Mouse (Mus musculus) C2C12 (cell line): ENCODE results near the gene Dnah8. TPM values are rescaled to one million over a fixed set of nuclear protein-coding genes. Genes with fewer than 3 reads are reported as not detected.

ENCODE experiments used
- H3K27me3 ChIP-seq: one replicate; pipeline ENCODE4 v1.6.1; 2011; ENCODE audit not compliant: control insufficient read depth, insufficient read depth, insufficient read length
- H3K36me3 ChIP-seq: one replicate; pipeline ENCODE4 v1.6.1; 2011; ENCODE audit not compliant: control insufficient read depth, insufficient read depth
- H3K4me3 ChIP-seq: one replicate; pipeline ENCODE4 v1.5.1; 2011; ENCODE audit warnings: mild to moderate bottlenecking, control low read depth; ENCODE audit not compliant: poor library complexity, insufficient read depth, severe bottlenecking
- H3K79me2 ChIP-seq: one replicate; pipeline ENCODE4 v1.6.1; 2011; ENCODE audit not compliant: control insufficient read depth, insufficient read depth
- H3K79me3 ChIP-seq: one replicate; pipeline ENCODE4 v1.6.1; 2011; ENCODE audit warnings: low read depth, control low read depth
- H3ac ChIP-seq: one replicate; pipeline ENCODE3; 2011; ENCODE audit warnings: low read depth; ENCODE audit not compliant: control insufficient read depth, insufficient read length
- CEBPB ChIP-seq: IDR thresholded peaks from one replicate; pipeline ENCODE4 v1.6.1; 2011; ENCODE audit warnings: low read depth, mild to moderate bottlenecking, control low read depth, moderate library complexity
- CTCF ChIP-seq: IDR thresholded peaks from one replicate; pipeline ENCODE4 v1.5.1; 2011; ENCODE audit not compliant: control insufficient read depth, insufficient read depth, insufficient read length
- FOSL1 ChIP-seq: IDR thresholded peaks from one replicate; pipeline ENCODE4 v1.8.0; 2011; ENCODE audit warnings: mild to moderate bottlenecking, low read length; ENCODE audit not compliant: poor library complexity, insufficient read depth, severe bottlenecking
- MAX ChIP-seq: IDR thresholded peaks from one replicate; pipeline ENCODE4 v1.6.1; 2011; ENCODE audit warnings: mild to moderate bottlenecking, control low read depth
- MYOD1 ChIP-seq: IDR thresholded peaks from one replicate; pipeline ENCODE4 v1.6.1; 2011; ENCODE audit warnings: low read depth; ENCODE audit not compliant: control insufficient read depth, insufficient read length
- MYOG ChIP-seq: IDR thresholded peaks from one replicate; pipeline ENCODE4 v1.6.1; 2011; ENCODE audit not compliant: control insufficient read depth, insufficient read length; ENCODE audit errors: extremely low read depth
- USF1 ChIP-seq: IDR thresholded peaks from one replicate; pipeline ENCODE4 v1.6.1; 2011; ENCODE audit warnings: low read depth, mild to moderate bottlenecking, control low read depth, moderate library complexity
- polyA plus RNA-seq: library from polyadenylated mRNA; unstranded; fragments of >200 nt; fragmentation: generic; extraction: Trizol; gene quantifications from one replicate; pipeline ENCODE4 v1.2.1, GENCODE M21; 2012; ENCODE audit warnings: missing spikeins

The Dnah8 gene
- polyA plus RNA-seq, 1 experiment: 0.32 TPM

GRCm38 (mm10) chr17:30852345-30852744, 228.2 kb downstream of the Dnah8 start:
- TF ChIP-seq MYOD1 (no peak), FOSL1 (no peak), USF1 (no peak), MYOG (no peak), CTCF (no peak), MAX (no peak), CEBPB (no peak)
- Histone ChIP-seq H3K36me3 (no peaks in the 10 kb centered on the region), H3K4me3 (no peak overlapping the region), H3ac (no peak overlapping the region), H3K79me2 (no peaks in the 10 kb centered on the region), H3K79me3 (no peaks in the 10 kb centered on the region), H3K27me3 (no peaks in the 10 kb centered on the region)

GRCm38 (mm10) chr17:30857347-30857746, 233.2 kb downstream of the Dnah8 start:
- Histone ChIP-seq H3K36me3 (no peaks in the 10 kb centered on the region), H3K79me2 (no peaks in the 10 kb centered on the region), H3K27me3 (no peaks in the 10 kb centered on the region), H3ac (no peak overlapping the region), H3K4me3 (no peak overlapping the region), H3K79me3 (no peaks in the 10 kb centered on the region)
- no peak for TF ChIP-seq CTCF
- no peak for TF ChIP-seq FOSL1
- TF ChIP-seq USF1: no peak
- TF ChIP-seq MYOG: no peak
- TF ChIP-seq CEBPB: no peak

DNA sequence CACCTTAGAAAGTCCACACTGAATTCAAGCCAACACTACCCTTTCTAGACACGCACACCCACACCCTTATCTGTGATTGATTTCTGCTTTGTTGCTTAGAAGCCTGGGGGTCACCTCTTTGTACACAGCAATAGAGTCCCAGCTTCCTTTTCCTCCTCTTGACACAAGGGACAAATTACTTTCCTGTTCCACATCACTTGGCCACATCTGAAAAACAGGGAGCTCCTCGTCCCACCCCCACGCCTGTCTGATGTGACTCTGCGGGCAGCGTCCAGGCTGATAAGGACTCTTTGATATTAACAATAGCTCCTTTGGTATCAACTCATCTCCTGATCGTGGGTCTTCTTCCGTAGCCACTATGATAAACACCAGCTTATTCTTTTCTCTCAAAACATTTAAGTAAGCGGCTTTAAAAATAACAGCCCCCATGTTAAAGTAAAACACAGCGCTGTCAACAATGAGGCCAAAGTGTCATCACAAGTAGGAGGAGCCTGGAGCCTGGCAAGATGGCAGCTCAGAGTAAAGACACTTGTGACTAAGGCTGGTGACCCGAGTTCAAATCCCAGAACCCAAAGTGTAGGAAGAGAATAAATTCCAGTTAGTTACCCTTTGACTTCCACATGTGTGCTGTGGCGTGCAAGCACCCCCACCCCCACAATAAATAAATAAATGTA, 234.6 kb downstream of the Dnah8 start:
- H3ac ChIP-seq: no peak overlapping the region
- no peak overlapping the region for H3K4me3 ChIP-seq
- TF ChIP-seq MYOG (no peak), MAX (no peak), MYOD1 (no peak), USF1 (no peak), CTCF (no peak), CEBPB (no peak), FOSL1 (no peak)
- H3K27me3 ChIP-seq: no peaks in the 10 kb centered on the region
- no peaks in the 10 kb centered on the region for H3K79me3 ChIP-seq
- no peaks in the 10 kb centered on the region for H3K79me2 ChIP-seq
- no peaks in the 10 kb centered on the region for H3K36me3 ChIP-seq

GRCm38 (mm10) chr17:30859989-30860585, 235.9 kb downstream of the Dnah8 start:
- no peak overlapping the region for H3K4me3 ChIP-seq
- H3K27me3 ChIP-seq: no peaks in the 10 kb centered on the region
- no peaks in the 10 kb centered on the region for H3K79me3 ChIP-seq
- no peaks in the 10 kb centered on the region for H3K79me2 ChIP-seq
- H3ac ChIP-seq: no peak overlapping the region
- TF ChIP-seq MYOD1 (no peak), USF1 (no peak), MAX (no peak), CTCF (no peak), CEBPB (no peak), FOSL1 (no peak), MYOG (no peak)
- no peaks in the 10 kb centered on the region for H3K36me3 ChIP-seq

- H3K27me3 ChIP-seq: no peaks in the 10 kb centered on the region
- H3K36me3 ChIP-seq: no peaks in the 10 kb centered on the region
- TF ChIP-seq MYOG (no peak), MYOD1 (no peak), MAX (no peak), CEBPB (no peak), USF1 (no peak), FOSL1 (no peak), CTCF (no peak)
- H3K79me2 ChIP-seq: no peaks in the 10 kb centered on the region
- no peaks in the 10 kb centered on the region for H3K79me3 ChIP-seq
- no peak overlapping the region for H3ac ChIP-seq
- no peak overlapping the region for H3K4me3 ChIP-seq
These were observed 236.5 kb downstream of the Dnah8 start for GRCm38 (mm10) chr17:30860606-30861005.
